Mouse (Mus musculus) embryonic fibroblast, embryonic 13.5 days (primary cell): ENCODE measurements around the gene Olfr160. TPM values are rescaled to one million over a fixed set of nuclear protein-coding genes. Genes with fewer than 3 reads are reported as not detected.

Experiments
- H3K27ac ChIP-seq: 2 replicates; pipeline ENCODE4 v1.5.1; 2012; ENCODE audit warnings: low read length, control low read depth, inconsistent platforms; ENCODE audit not compliant: insufficient read depth
- H3K4me1 ChIP-seq: 2 replicates; pipeline ENCODE4 v1.6.1; 2011; ENCODE audit warnings: low read length; ENCODE audit not compliant: control insufficient read depth, insufficient read depth
- H3K4me3 ChIP-seq: 2 replicates; pipeline ENCODE4 v1.5.1; 2011; ENCODE audit warnings: mild to moderate bottlenecking, control low read depth, low read length; ENCODE audit not compliant: insufficient read depth
- CTCF ChIP-seq: IDR thresholded peaks from 2 replicates; pipeline ENCODE4 v1.5.1; 2011; ENCODE audit warnings: mild to moderate bottlenecking, control low read depth, low read length, moderate library complexity, borderline replicate concordance; ENCODE audit not compliant: insufficient read depth
- POLR2A ChIP-seq: IDR thresholded peaks from 2 replicates; pipeline ENCODE4 v1.6.1; 2011; ENCODE audit warnings: low read depth, mild to moderate bottlenecking, control low read depth, low read length, moderate library complexity
- polyA plus RNA-seq: library from polyadenylated mRNA; stranded (reverse); fragments of >200 nt; gene quantifications from 2 replicates; pipeline ENCODE4 v1.2.4, GENCODE M21; 2011; ENCODE audit warnings: low read depth; ENCODE audit not compliant: missing spikeins, insufficient read length

Gene Olfr160
- not detected in 2 replicates for polyA plus RNA-seq

GRCm38 (mm10) chr9:37716150-37716549 is at the start of gene Olfr160:
Gene Olfr160, minus strand, starts transcription at chr9:37716250.
- H3K4me1 ChIP-seq = no peaks in the 10 kb centered on the region
- TF ChIP-seq CTCF = no peak
- TF ChIP-seq POLR2A = no peak
- H3K4me3 ChIP-seq = no peak within 1 kb of the TSS
- no peak within 1 kb of the TSS for H3K27ac ChIP-seq

DNA sequence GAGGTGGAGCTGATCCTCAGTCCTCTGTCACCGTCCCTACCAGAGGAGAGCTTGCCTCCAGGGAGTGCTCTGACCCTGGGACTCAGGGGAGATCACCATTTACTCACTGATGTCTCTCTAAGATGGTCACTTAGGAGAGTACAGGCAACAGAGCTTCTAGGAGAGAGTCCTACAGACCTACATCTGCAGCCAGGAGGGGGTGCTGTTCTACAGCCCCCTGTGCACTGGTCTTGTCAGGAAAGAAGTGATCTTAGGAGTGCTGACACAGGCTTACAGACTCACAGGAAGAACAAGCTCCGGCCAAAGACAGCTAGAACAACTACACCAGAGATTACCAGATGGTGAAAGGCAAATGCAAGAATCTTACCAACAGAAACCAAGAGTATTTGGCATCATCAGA is 46.5 kb upstream of the Olfr160 start:
- no peak overlapping the region for H3K27ac ChIP-seq
- H3K4me3 ChIP-seq = no peak overlapping the region
- no peak for TF ChIP-seq CTCF
- no peak for TF ChIP-seq POLR2A
- H3K4me1 ChIP-seq = no peaks in the 10 kb centered on the region

DNA sequence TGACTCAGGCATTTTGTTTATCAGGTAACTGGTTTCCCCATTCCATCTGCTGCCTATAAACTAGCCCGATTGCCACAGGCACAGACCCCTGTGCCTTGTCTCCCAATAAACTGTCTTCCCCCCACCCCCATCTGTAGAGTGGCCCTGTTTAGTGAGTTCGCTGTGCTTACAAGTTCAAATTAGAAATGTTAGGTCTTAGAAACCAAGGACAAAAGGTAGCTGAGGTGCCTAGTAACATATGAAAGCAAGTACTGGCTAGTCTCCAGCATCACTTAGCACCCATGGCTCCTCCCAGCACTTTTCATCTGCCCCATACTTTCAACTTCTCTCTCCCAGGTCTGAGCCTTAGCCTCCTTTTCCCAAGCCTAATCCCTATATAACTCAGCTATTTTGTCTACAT is 45.7 kb upstream of the Olfr160 start:
- Histone ChIP-seq H3K4me1 (no peaks in the 10 kb centered on the region), H3K27ac (no peak overlapping the region), H3K4me3 (no peak overlapping the region)
- TF ChIP-seq CTCF (no peak), POLR2A (no peak)

- Histone ChIP-seq H3K4me1 (no peaks in the 10 kb centered on the region), H3K27ac (no peak overlapping the region)
- TF ChIP-seq CTCF (no peak), POLR2A (no peak)
These were observed 36.0 kb upstream of the Olfr160 start for GRCm38 (mm10) chr9:37752006-37752405.

GRCm38 (mm10) chr9:37751467-37751866 is 35.4 kb upstream of the Olfr160 start:
- H3K4me3 ChIP-seq = no peak overlapping the region
- H3K4me1 ChIP-seq = no peaks in the 10 kb centered on the region
- no peak for TF ChIP-seq CTCF
- TF ChIP-seq POLR2A = no peak

More at GRCm38 (mm10) chr9:37752006-37752405, 36.0 kb upstream of the Olfr160 start:
- H3K4me3 ChIP-seq = no peak overlapping the region

GRCm38 (mm10) chr9:37750319-37751075 is 34.4 kb upstream of the Olfr160 start:
- H3K4me1 ChIP-seq = no peaks in the 10 kb centered on the region
- no peak overlapping the region for H3K4me3 ChIP-seq
- H3K27ac ChIP-seq = no peak overlapping the region
- TF ChIP-seq CTCF = no peak
- no peak for TF ChIP-seq POLR2A

More at GRCm38 (mm10) chr9:37751467-37751866, 35.4 kb upstream of the Olfr160 start:
- no peak overlapping the region for H3K27ac ChIP-seq

DNA sequence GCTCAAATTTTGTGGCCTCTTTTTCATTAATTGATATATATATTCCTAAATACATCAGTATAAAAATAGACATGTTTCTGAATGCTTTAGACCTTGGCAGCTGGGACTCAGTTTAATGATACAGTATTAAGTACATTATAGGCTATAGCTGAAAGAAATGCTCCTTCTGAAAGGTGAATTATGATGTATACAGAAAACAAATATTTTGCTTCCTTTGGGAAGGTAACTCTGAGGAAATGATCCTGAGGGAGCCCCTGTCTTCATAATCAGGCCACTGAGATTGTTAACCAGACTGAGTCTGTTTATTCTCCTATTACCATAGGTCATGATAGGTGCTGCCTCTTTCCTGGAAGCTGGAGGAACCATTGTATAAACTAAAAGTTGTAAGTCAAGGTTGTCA is 28.8 kb upstream of the Olfr160 start, which contains the start of gene Olfr874:
TSS of gene Olfr874 (plus strand) at position 301 of the 400 bp plus-strand sequence.
- TF ChIP-seq CTCF (no peak), POLR2A (no peak)
- no peaks in the 10 kb centered on the region for H3K4me1 ChIP-seq
- no peak within 1 kb of the TSS for H3K4me3 ChIP-seq
- H3K27ac ChIP-seq = no peak within 1 kb of the TSS

DNA sequence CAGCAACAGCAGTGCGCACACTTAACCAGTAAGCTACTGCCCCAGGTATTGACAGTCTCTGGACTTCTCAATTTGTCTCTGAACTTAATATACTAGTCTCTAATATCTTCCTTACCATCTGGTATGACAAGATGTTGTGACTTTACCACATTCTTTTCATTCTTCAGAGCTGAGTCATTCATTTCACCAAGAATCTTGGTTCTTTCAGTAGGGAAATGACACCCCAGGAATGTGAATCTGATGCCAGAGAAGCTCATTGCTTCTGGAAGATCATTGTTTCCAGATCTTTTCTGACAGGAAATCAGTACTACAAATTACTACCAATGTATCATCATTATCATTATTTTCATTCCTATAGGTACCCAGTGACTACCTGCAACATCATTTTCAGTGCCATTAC is 18.3 kb upstream of the Olfr160 start:
- Histone ChIP-seq H3K27ac (no peak overlapping the region), H3K4me3 (no peak overlapping the region), H3K4me1 (peaks cover 2% of the 10 kb centered on the region; the same call in 1 of the 2 replicates)
- TF ChIP-seq CTCF = no peak
- no peak for TF ChIP-seq POLR2A

DNA sequence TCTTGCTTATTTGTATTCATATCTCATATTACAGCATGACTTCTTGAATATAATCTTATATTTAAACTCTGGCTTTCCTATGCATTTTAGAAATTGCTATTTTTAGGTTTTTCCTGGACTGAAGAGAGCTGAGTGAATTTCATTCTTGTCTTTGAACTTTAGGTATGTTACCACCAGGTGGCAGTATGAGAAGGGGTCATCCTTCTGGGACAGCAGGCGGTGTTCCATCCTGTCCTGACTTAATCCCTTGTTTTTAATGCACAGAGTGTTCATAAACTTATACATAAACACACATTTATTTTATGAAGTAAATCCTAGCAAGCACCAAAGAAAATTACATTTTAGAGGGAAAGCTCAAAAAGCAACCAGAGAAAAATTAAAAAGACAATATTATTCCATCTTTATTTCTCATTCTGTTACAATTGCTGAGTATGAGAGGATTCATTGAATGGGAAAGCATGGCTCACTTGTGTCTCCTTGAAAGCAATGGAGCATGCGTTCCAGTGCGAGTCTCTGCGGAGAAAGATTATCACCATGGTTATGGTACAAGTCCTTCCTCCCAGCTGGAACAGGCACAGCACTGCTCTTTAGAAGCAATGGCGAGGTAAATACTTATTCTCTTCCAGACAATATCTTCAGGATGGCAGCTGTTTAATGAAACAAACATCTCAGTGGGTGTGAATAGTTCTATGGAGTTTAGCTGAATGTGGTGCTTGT is 25.9 kb downstream of the Olfr160 start:
- Histone ChIP-seq H3K27ac (no peak overlapping the region), H3K4me3 (no peak overlapping the region), H3K4me1 (no peaks in the 10 kb centered on the region)
- TF ChIP-seq CTCF = peak; percentile 44; the same call in 1 of the 2 replicates
- no peak for TF ChIP-seq POLR2A

DNA sequence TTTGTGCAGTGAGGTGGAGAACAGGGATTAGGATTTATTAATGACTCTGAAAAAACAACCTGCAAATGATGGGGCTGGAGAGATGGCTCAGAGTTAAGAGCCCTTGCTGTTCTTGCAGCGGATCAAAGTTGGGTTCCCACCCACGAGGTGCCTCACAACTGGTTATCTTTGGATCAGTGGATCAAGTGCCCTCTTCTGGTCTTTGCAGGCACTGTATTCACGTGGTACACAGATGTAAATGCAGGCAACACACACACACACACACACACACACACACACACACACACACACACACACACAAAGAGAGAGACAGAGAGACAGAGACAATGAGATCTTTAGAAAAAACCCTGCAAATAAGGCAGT is 28.1 kb downstream of the Olfr160 start:
- H3K4me1 ChIP-seq = no peaks in the 10 kb centered on the region
- no peak for TF ChIP-seq CTCF
- TF ChIP-seq POLR2A = no peak
- peak overlapping the region; percentile 73 for H3K27ac ChIP-seq
- no peak overlapping the region for H3K4me3 ChIP-seq
